Mouse (Mus musculus) forebrain, postnatal 0 days (tissue): ENCODE data around the gene Tmcc2. TPM values are rescaled to one million over a fixed set of nuclear protein-coding genes. Genes with fewer than 3 reads are reported as not detected.

ENCODE experiments used
- ATAC-seq: fragments of 200-750 bp; cut with Nextera tagmentation; 2 replicates; pipeline ENCODE4 v1.8.0; 2017; ENCODE audit warnings: mild to moderate bottlenecking, moderate library complexity
- DNase-seq: peaks from one replicate; pipeline ENCODE4 v3.0.0-alpha.2; 2015
- H3K27ac ChIP-seq: fragments of 300-500 bp; sonication (generic); 2 replicates; pipeline ENCODE4 v1.5.1; 2014; ENCODE audit warnings: low read depth, mild to moderate bottlenecking, antibody characterized with exemption, low read length, moderate library complexity, mixed read lengths
- H3K27me3 ChIP-seq: fragments of 300-500 bp; sonication (generic); 2 replicates; pipeline ENCODE4 v1.6.1; 2014; ENCODE audit warnings: mild to moderate bottlenecking, low read length, mixed read lengths; ENCODE audit not compliant: insufficient read depth
- H3K36me3 ChIP-seq: fragments of 300-500 bp; sonication (generic); 2 replicates; pipeline ENCODE4 v1.6.1; 2014; ENCODE audit warnings: mild to moderate bottlenecking, moderate library complexity; ENCODE audit not compliant: insufficient read depth
- H3K4me1 ChIP-seq: fragments of 300-500 bp; sonication (generic); 2 replicates; pipeline ENCODE4 v1.6.1; 2014; ENCODE audit warnings: antibody characterized with exemption; ENCODE audit not compliant: insufficient read depth
- H3K4me2 ChIP-seq: fragments of 300-500 bp; sonication (generic); 2 replicates; pipeline ENCODE4 v1.6.1; 2014; ENCODE audit warnings: low read depth, mild to moderate bottlenecking, moderate library complexity
- H3K4me3 ChIP-seq: fragments of 300-500 bp; sonication (generic); 2 replicates; pipeline ENCODE4 v1.5.1; 2014; ENCODE audit warnings: low read depth, low read length, mixed read lengths
- H3K9ac ChIP-seq: fragments of 300-500 bp; sonication (generic); 2 replicates; pipeline ENCODE4 v1.6.1; 2014; ENCODE audit warnings: mild to moderate bottlenecking
- H3K9me3 ChIP-seq: fragments of 300-500 bp; sonication (generic); 2 replicates; pipeline ENCODE4 v1.6.1; 2016; ENCODE audit warnings: low read length
- CTCF ChIP-seq: sonication (generic); IDR thresholded peaks from 2 replicates; pipeline ENCODE4 v1.5.1; 2016; ENCODE audit warnings: antibody characterized with exemption, control low read depth, low read depth
- WGBS: fragments of 180-500 bp; shearing (Covaris S2); extraction: QIAGEN DNeasy Blood & Tissue Kit; methylation state at CpG from one replicate; pipeline ENCODE4 v1.1.7; 2014; 5-methylcytosine and 5-hydroxymethylcytosine counted together
- polyA plus RNA-seq: library from polyadenylated mRNA; unstranded; fragments of >200 nt; fragmentation: Nextera tagmentation; extraction: Ambion mirVana; gene quantifications from 2 replicates; pipeline ENCODE4 v1.2.1, GENCODE M21; 2015
- total RNA-seq: library from RNA; depleted of rRNA; stranded (reverse); fragments of >200 nt; gene quantifications from 2 replicates; pipeline ENCODE4 v1.2.3, GENCODE M21; 2014; rRNA removed

Gene Tmcc2
- total and polyA plus RNA-seq, 2 experiments from 2014 or later: 41.9 to 104 TPM

DNA sequence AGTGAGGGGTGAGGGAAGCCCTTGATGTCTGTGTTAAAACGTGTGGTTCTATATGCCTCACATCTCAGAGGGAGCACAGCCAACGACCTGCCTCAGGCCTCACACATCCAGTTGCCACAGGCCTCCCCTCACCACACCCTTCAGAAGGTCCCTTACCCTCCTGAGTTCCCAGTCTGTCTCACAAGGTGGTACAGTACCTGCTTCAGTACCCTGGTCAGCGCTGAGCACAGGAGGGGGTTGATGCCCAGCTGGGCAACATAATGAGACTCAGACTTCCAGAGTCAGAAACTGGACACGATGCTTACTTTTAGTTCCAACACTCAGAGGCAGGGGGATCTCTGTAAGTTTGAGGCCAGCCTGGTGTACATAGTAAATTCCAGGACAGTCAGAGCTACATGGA is 84.3 kb downstream of the Tmcc2 start:
- Histone ChIP-seq H3K4me1 (no peaks in the 10 kb centered on the region), H3K9me3 (no peaks in the 10 kb centered on the region), H3K9ac (no peak overlapping the region), H3K27ac (no peak overlapping the region), H3K4me3 (no peak overlapping the region), H3K36me3 (no peaks in the 10 kb centered on the region), H3K27me3 (no peaks in the 10 kb centered on the region), H3K4me2 (no peak overlapping the region)
- no peak for TF ChIP-seq CTCF
- ATAC-seq (no peak), DNase-seq (no peak)
- WGBS: 24% methylated on average over 4 of the region's 4 CpGs

Other genes starting within 250 kb of the Tmcc2 start
- 13.3 and 14.9 TPM in 2 replicates for gene Lemd1, start 199.8 kb downstream of the Tmcc2 start, total RNA-seq
- 14.7 and 15.1 TPM in 2 replicates for gene Lemd1, start 199.8 kb downstream of the Tmcc2 start, polyA plus RNA-seq
- 3.4 and 5.0 TPM in 2 replicates for gene AC124108.1, start 199.8 kb downstream of the Tmcc2 start, total RNA-seq
- 0.31 and 0.48 TPM in 2 replicates for gene AC124108.1, start 199.8 kb downstream of the Tmcc2 start, polyA plus RNA-seq
- 0.92 TPM in 1 of 2 replicates, not detected in the other for gene Gm10188, start 161.5 kb downstream of the Tmcc2 start, total RNA-seq
- gene Gm10188, start 161.5 kb downstream of the Tmcc2 start, polyA plus RNA-seq: not detected in 2 replicates
- gene Klhdc8a, start 92.7 kb downstream of the Tmcc2 start, total RNA-seq: 10.3 and 11.2 TPM in 2 replicates
- 4.5 and 6.3 TPM in 2 replicates for gene Klhdc8a, start 92.7 kb downstream of the Tmcc2 start, polyA plus RNA-seq
- 4.4 and 4.5 TPM in 2 replicates for gene Nuak2, start 75.2 kb downstream of the Tmcc2 start, total RNA-seq
- gene Nuak2, start 75.2 kb downstream of the Tmcc2 start, polyA plus RNA-seq: 4.3 and 6.8 TPM in 2 replicates
- 18.3 and 18.9 TPM in 2 replicates for gene Dstyk, start 26.3 kb upstream of the Tmcc2 start, total RNA-seq
- 4.8 and 6.0 TPM in 2 replicates for gene Dstyk, start 26.3 kb upstream of the Tmcc2 start, polyA plus RNA-seq
- gene Rbbp5, start 86.1 kb upstream of the Tmcc2 start, total RNA-seq: 33.6 and 33.7 TPM in 2 replicates
- gene Rbbp5, start 86.1 kb upstream of the Tmcc2 start, polyA plus RNA-seq: 22.8 and 24.7 TPM in 2 replicates
- gene Tmem81, start 114.9 kb upstream of the Tmcc2 start, total RNA-seq: 1.6 and 3.0 TPM in 2 replicates
- gene Tmem81, start 114.9 kb upstream of the Tmcc2 start, polyA plus RNA-seq: 0.49 and 0.90 TPM in 2 replicates
- gene Cntn2, start 152.0 kb upstream of the Tmcc2 start, total RNA-seq: 101 and 104 TPM in 2 replicates
- gene Cntn2, start 152.0 kb upstream of the Tmcc2 start, polyA plus RNA-seq: 41.0 and 43.9 TPM in 2 replicates